Mouse (Mus musculus) liver, embryonic 14.5 days (tissue): Measurements from ENCODE around the gene Terb2. TPM values are rescaled to one million over a fixed set of nuclear protein-coding genes. Genes with fewer than 3 reads are reported as not detected.
A peak's percentile ranks its signal among the peaks of the same experiment; 100 is the strongest.

Source experiments
- ATAC-seq: fragments of 200-750 bp; cut with Nextera tagmentation; 2 replicates; pipeline ENCODE4 v1.8.0; 2017; ENCODE audit warnings: moderate number of reproducible peaks, mild to moderate bottlenecking, moderate library complexity; ENCODE audit not compliant: insufficient read depth
- DNase-seq, 3 experiments: peaks; one replicate each; pipeline ENCODE4 v3.0.0-alpha.2; 2012 to 2013; ENCODE audit warnings: low read depth in 3 of 3, low spot score in 3 of 3
- H3K27ac ChIP-seq: fragments of 300-500 bp; sonication (generic); 2 replicates; pipeline ENCODE4 v1.5.1; 2014; ENCODE audit warnings: moderate library complexity, mild to moderate bottlenecking, control low read depth, inconsistent platforms
- H3K27me3 ChIP-seq: fragments of 300-500 bp; sonication (generic); 2 replicates; pipeline ENCODE4 v1.6.1; 2014; ENCODE audit warnings: mild to moderate bottlenecking, low read length, moderate library complexity; ENCODE audit not compliant: control insufficient read depth, insufficient read depth
- H3K36me3 ChIP-seq: fragments of 300-500 bp; sonication (generic); replicated peaks from 2 replicates; pipeline ENCODE4 v1.6.1; 2014; ENCODE audit warnings: low read depth; ENCODE audit not compliant: control insufficient read depth, insufficient read depth
- H3K4me1 ChIP-seq, 2 experiments: fragments of 200-500 bp in 1 of 2; fragments of 300-500 bp in 1 of 2; sonication (generic) in 1 of 2; replicated peaks; 2 replicates each; pipeline ENCODE4 v1.6.1; 2012 to 2014; ENCODE audit warnings: antibody characterized with exemption in 1 of 2, inconsistent platforms in 1 of 2, low read length in 1 of 2; ENCODE audit not compliant: control insufficient read depth in 2 of 2, insufficient read depth in 2 of 2
- H3K4me2 ChIP-seq: fragments of 300-500 bp; sonication (generic); 2 replicates; pipeline ENCODE4 v1.6.1; 2014; ENCODE audit warnings: low read depth, mild to moderate bottlenecking, control low read depth, moderate library complexity
- H3K4me3 ChIP-seq, 2 experiments: fragments of 200-500 bp in 1 of 2; fragments of 300-500 bp in 1 of 2; sonication (generic) in 1 of 2; 2 replicates each; pipeline ENCODE4 v1.5.1; 2012 to 2014; ENCODE audit warnings: low read depth in 2 of 2, low read length in 2 of 2, mild to moderate bottlenecking in 2 of 2, control low read depth in 1 of 2, inconsistent platforms in 1 of 2, moderate library complexity in 1 of 2; ENCODE audit not compliant: insufficient read depth in 1 of 2
- H3K9ac ChIP-seq: fragments of 300-500 bp; sonication (generic); replicated peaks from 2 replicates; pipeline ENCODE4 v1.6.1; 2014; ENCODE audit warnings: mild to moderate bottlenecking, control low read depth, moderate library complexity
- H3K9me3 ChIP-seq: fragments of 300-500 bp; sonication (generic); 2 replicates; pipeline ENCODE4 v1.6.1; 2016; ENCODE audit warnings: low read length, mixed read lengths; ENCODE audit not compliant: control insufficient read depth
- CTCF ChIP-seq: IDR thresholded peaks from 2 replicates; pipeline ENCODE4 v1.5.1; 2016; ENCODE audit warnings: antibody characterized with exemption, low read depth, control low read depth
- EP300 ChIP-seq: IDR thresholded peaks from 2 replicates; pipeline ENCODE4 v1.6.1; 2016; ENCODE audit warnings: antibody characterized with exemption, low read depth
- WGBS: fragments of 180-500 bp; shearing (Covaris S2); extraction: QIAGEN DNeasy Blood & Tissue Kit; methylation state at CpG from one replicate; pipeline ENCODE4 v1.1.7; 2014; ENCODE audit not compliant: insufficient replicate concordance; 5-methylcytosine and 5-hydroxymethylcytosine counted together
- polyA plus RNA-seq, 2 experiments: library from polyadenylated mRNA; depleted of rRNA in 1 of 2; stranded (reverse) in 1 of 2; unstranded in 1 of 2; fragments of >200 nt; fragmentation: Nextera tagmentation in 1 of 2; extraction: Ambion mirVana in 1 of 2; gene quantifications; 2 replicates each; pipeline versions ENCODE4 v1.2.1 to v1.2.3; 2012 to 2014

The Terb2 gene
- polyA plus RNA-seq (2012; rRNA removed) (not detected in 2 replicates), polyA plus RNA-seq (2014; fragmentation: Nextera tagmentation; extraction: Ambion mirVana) (not detected in 2 replicates)

GRCm38 (mm10) chr2:122186106-122186505 lies at the start of gene Terb2, which contains the start of gene Patl2:
TSS of gene Terb2 (plus strand) at chr2:122186272.
TSS of gene Patl2 (minus strand) at chr2:122186189.
- Histone ChIP-seq H3K27ac (no peak within 1 kb of the TSS), H3K4me3 (no peak within 1 kb of the TSS), H3K9ac (no peak within 1 kb of the TSS), H3K9me3 (no peaks in the 10 kb centered on the region), H3K4me2 (no peak within 1 kb of the TSS), H3K36me3 (no peaks in the 10 kb centered on the region), H3K4me1 (peaks cover 0 to 3% of the 10 kb centered on the region in 2 experiments; a peak in 3 of 4 replicates), H3K27me3 (no peaks in the 10 kb centered on the region)
- DNase-seq (no peak), ATAC-seq (no peak)
- TF ChIP-seq EP300 (no peak), CTCF (no peak)
- 74% methylated on average over 17 of the region's 17 CpGs for WGBS

DNA sequence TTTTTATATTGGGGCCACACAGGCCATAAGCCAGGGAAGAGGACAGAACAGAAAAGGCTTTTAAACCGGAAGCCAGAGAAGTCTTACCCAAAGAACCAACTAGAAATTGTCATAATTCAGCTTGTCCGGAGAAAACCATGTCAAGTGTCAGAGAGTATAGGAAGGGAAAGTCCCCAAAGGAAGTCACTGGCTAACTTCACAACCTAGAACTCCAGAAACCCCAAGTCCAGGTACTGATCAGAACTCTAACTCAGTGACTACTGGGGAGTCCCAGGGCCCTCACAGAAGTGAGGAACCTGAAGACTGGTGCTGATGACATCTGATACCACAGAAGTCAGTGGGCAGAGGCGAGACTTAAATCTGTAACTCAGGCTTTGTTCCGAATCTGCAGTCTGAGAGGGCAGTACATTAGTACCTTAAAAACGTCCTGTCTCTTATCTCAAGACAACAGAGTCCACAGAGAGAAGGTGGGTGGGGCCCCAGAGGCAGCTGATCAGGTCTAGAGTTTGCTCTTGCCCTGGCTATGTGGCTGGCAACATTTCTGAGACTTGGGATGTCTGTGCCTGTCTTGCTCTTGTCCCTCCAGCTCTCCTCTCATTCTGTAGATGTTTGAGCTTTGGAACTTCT lies 48.1 kb upstream of the Terb2 start:
- WGBS: 15% methylated on average over 5 of the region's 5 CpGs
- peak overlapping the region; percentile 46 for H3K9ac ChIP-seq
- H3K36me3 ChIP-seq: no peaks in the 10 kb centered on the region
- DNase-seq: peak; percentile 76 to 82 (median 81)
- peak; percentile 94 for ATAC-seq
- no peaks in the 10 kb centered on the region for H3K27me3 ChIP-seq
- H3K9me3 ChIP-seq: no peaks in the 10 kb centered on the region
- H3K4me2 ChIP-seq: peak overlapping the region; percentile 51
- peak overlapping the region; percentile 45 for H3K27ac ChIP-seq
- H3K4me3 ChIP-seq: no peak overlapping the region
- H3K4me1 ChIP-seq: peaks cover 13 to 25% of the 10 kb centered on the region in 2 experiments
- TF ChIP-seq EP300: peak; percentile 78
- TF ChIP-seq CTCF: no peak

- DNase-seq (no peak), ATAC-seq (no peak)
- Histone ChIP-seq H3K36me3 (no peaks in the 10 kb centered on the region), H3K4me1 (peaks cover 13 to 22% of the 10 kb centered on the region in 2 experiments), H3K27me3 (no peaks in the 10 kb centered on the region), H3K9me3 (no peaks in the 10 kb centered on the region), H3K27ac (peak overlapping the region; percentile 52), H3K9ac (no peak overlapping the region), H3K4me2 (peak overlapping the region; percentile 17), H3K4me3 (no peak overlapping the region)
- no peak for TF ChIP-seq CTCF
- no peak for TF ChIP-seq EP300
- 52% methylated on average over 2 of the region's 2 CpGs for WGBS
These were observed 45.3 kb upstream of the Terb2 start for GRCm38 (mm10) chr2:122140815-122141214.

DNA sequence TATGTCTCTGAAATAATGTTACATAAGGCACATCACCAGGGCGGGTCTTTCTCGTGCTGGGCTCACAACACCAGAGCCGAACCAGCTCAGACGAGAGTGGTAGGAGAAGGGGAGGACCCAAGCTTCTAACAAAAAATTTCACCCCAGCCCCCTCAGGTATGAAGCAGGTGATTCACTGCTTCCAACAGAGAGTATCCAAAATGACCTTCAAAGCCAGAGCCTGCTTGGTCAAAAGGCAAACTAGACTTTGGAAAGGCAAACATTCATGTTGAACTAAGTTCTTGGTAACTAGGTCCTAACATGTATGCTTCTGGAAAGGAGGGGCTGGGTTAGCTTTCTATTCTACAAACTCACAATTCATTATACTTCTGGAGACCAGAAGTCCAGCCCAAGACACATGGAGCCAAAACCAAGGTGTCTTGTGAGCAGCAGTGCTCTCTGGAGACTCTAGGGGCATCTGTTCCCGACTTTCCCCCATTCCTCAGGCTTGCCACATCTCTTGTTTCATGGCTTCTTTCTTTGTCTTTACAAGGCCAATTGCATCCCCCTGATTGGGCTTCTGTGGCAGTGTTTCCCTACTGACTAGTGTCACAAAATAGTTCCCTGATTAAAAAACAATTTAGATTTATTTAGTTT lies 44.6 kb upstream of the Terb2 start:
- TF ChIP-seq EP300: no peak
- TF ChIP-seq CTCF: peak; percentile 32; the same call in 1 of the 2 replicates
- Histone ChIP-seq H3K27me3 (no peaks in the 10 kb centered on the region), H3K9ac (no peak overlapping the region), H3K4me3 (no peak overlapping the region), H3K4me2 (peak overlapping the region; percentile 17), H3K36me3 (no peaks in the 10 kb centered on the region), H3K27ac (no peak overlapping the region), H3K4me1 (peaks cover 13 to 22% of the 10 kb centered on the region in 2 experiments), H3K9me3 (no peaks in the 10 kb centered on the region)
- WGBS: 65% methylated on average over 5 of the region's 5 CpGs
- ATAC-seq: peak; percentile 22; the same call in 1 of the 2 replicates
- peak in 1 of 3 experiments; percentile 35 for DNase-seq

GRCm38 (mm10) chr2:122143111-122143510 lies 43.0 kb upstream of the Terb2 start:
- Histone ChIP-seq H3K9ac (no peak overlapping the region), H3K4me1 (peaks cover 6 to 20% of the 10 kb centered on the region in 2 experiments), H3K9me3 (no peaks in the 10 kb centered on the region), H3K4me2 (no peak overlapping the region), H3K27me3 (no peaks in the 10 kb centered on the region), H3K36me3 (no peaks in the 10 kb centered on the region), H3K27ac (no peak overlapping the region), H3K4me3 (no peak overlapping the region)
- ATAC-seq (no peak), DNase-seq (no peak)
- WGBS: 71% methylated on average over 3 of the region's 3 CpGs
- TF ChIP-seq CTCF (no peak), EP300 (no peak)
